Mouse (Mus musculus) neural tube, embryonic 14.5 days (tissue): ENCODE data around the gene Fzr1. TPM values are rescaled to one million over a fixed set of nuclear protein-coding genes. Genes with fewer than 3 reads are reported as not detected.

Source experiments
- ATAC-seq: fragments of 200-750 bp; cut with Nextera tagmentation; 2 replicates; pipeline ENCODE4 v1.8.0; 2017; ENCODE audit warnings: low read depth, mild to moderate bottlenecking, moderate TSS enrichment, moderate library complexity
- H3K27ac ChIP-seq: fragments of 300-500 bp; sonication (generic); 2 replicates; pipeline ENCODE4 v1.5.1; 2014; ENCODE audit warnings: low read depth, mild to moderate bottlenecking, control low read depth, low read length, moderate library complexity, mixed read lengths
- H3K27me3 ChIP-seq: fragments of 300-500 bp; sonication (generic); 2 replicates; pipeline ENCODE4 v1.6.1; 2014; ENCODE audit warnings: low read length; ENCODE audit not compliant: control insufficient read depth, insufficient read depth
- H3K36me3 ChIP-seq: fragments of 300-500 bp; sonication (generic); 2 replicates; pipeline ENCODE4 v1.6.1; 2014; ENCODE audit warnings: low read length, mixed read lengths; ENCODE audit not compliant: control insufficient read depth, insufficient read depth
- H3K4me1 ChIP-seq: fragments of 300-500 bp; sonication (generic); 2 replicates; pipeline ENCODE4 v1.6.1; 2014; ENCODE audit warnings: low read length; ENCODE audit not compliant: control insufficient read depth, insufficient read depth
- H3K4me2 ChIP-seq: fragments of 300-500 bp; sonication (generic); 2 replicates; pipeline ENCODE4 v1.6.1; 2014; ENCODE audit warnings: mild to moderate bottlenecking, low read depth, low read length, control low read depth
- H3K4me3 ChIP-seq: fragments of 300-500 bp; sonication (generic); 2 replicates; pipeline ENCODE4 v1.5.1; 2014; ENCODE audit warnings: low read depth, low read length, control low read depth, mixed read lengths
- H3K9ac ChIP-seq: fragments of 300-500 bp; sonication (generic); replicated peaks from 2 replicates; pipeline ENCODE4 v1.6.1; 2014; ENCODE audit warnings: low read depth, mild to moderate bottlenecking, control low read depth, low read length, mixed read lengths
- H3K9me3 ChIP-seq: fragments of 300-500 bp; sonication (generic); 2 replicates; pipeline ENCODE4 v1.6.1; 2016; ENCODE audit warnings: low read length; ENCODE audit not compliant: control insufficient read depth
- WGBS: fragments of 180-500 bp; shearing (Covaris S2); extraction: QIAGEN DNeasy Blood & Tissue Kit; methylation state at CpG from one replicate; pipeline ENCODE4 v1.1.7; 2014; 5-methylcytosine and 5-hydroxymethylcytosine counted together
- polyA plus RNA-seq: library from polyadenylated mRNA; unstranded; fragments of >200 nt; fragmentation: Nextera tagmentation; extraction: Ambion mirVana; gene quantifications from 2 replicates; pipeline ENCODE4 v1.2.1, GENCODE M21; 2014

The Fzr1 gene
- polyA plus RNA-seq, 1 experiment from 2014 or later: 125 TPM

DNA sequence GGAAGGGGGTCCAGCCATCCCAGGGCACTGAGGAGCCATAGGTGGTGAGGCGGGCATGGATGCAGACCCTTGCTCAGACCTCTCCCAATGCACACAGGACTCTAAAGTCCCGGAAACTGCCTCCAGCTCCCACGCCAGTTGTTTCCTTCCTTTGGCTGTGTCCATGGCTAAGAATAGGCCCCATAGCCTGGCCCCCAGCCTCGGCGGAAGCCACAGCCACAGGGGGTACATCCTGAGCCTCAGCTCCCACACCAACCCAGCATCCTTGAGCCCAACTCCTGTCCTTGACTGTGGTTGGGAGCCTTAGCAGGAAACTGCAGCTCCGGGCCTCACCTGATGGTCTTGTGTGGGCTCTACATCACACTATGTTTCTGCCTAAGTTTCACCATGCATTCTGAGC is 51.5 kb downstream of the Fzr1 start:
- WGBS: 79% methylated on average over 6 of the region's 6 CpGs
- no peaks in the 10 kb centered on the region for H3K27me3 ChIP-seq
- peaks cover 44% of the 10 kb centered on the region for H3K36me3 ChIP-seq
- H3K9ac ChIP-seq: no peak overlapping the region
- no peak overlapping the region for H3K4me3 ChIP-seq
- no peaks in the 10 kb centered on the region for H3K9me3 ChIP-seq
- ATAC-seq: no peak
- H3K27ac ChIP-seq: no peak overlapping the region
- no peak overlapping the region for H3K4me2 ChIP-seq
- peaks cover 3% of the 10 kb centered on the region for H3K4me1 ChIP-seq

DNA sequence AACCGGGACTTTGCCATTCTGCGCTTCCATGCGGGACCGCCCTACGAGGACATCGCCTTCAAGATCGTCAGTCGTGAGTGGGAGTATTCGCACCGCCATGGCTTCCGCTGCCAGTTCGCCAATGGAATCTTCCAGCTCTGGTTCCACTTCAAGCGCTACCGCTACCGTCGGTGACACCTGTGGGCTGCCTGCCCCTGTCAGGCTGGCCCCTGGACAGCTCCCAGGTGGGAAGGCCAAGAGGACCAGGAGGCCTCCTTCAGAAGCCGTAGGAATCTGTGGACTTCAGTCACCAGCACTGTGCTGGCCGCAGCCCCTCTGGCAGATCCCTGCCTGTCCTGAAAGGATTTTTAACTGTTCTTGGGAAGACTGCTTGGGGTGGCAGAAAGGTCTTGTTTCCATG is 52.5 kb downstream of the Fzr1 start:
- 96% methylated on average over 18 of the region's 18 CpGs for WGBS
- H3K4me2 ChIP-seq: no peak overlapping the region

DNA sequence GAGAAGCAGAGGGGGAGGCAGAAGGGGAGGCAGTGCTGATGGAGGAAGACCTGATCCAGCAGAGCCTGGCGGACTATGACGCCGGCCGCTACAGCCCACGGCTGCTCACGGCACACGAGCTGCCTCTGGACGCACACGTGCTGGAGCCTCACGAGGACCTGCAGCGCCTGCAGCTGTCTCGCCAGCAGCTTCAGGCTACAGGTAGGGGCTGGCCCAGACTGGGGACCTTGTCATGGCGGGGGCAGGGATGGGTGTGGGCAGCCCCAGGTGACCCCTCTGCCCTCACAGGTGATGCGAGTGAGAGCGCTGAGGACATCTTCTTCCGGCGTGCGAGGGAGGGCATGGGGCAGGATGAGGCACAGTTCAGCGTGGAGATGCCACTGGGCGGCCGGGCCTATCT is 53.1 kb downstream of the Fzr1 start:
- peaks cover 6% of the 10 kb centered on the region for H3K4me1 ChIP-seq
- peaks cover 44% of the 10 kb centered on the region for H3K36me3 ChIP-seq
- H3K4me3 ChIP-seq: no peak overlapping the region
- no peak overlapping the region for H3K27ac ChIP-seq
- 91% methylated on average over 21 of the region's 21 CpGs for WGBS
- H3K27me3 ChIP-seq: 0 out of 2 replicates have a peak, but pooled peaks cover 2% of the 10 kb centered on the region
- no peak overlapping the region for H3K9ac ChIP-seq
- ATAC-seq: no peak
- H3K9me3 ChIP-seq: no peaks in the 10 kb centered on the region
- H3K4me2 ChIP-seq: no peak overlapping the region

More for the DNA sequence above, 52.5 kb downstream of the Fzr1 start:
- H3K4me3 ChIP-seq: no peak overlapping the region
- peaks cover 44% of the 10 kb centered on the region for H3K36me3 ChIP-seq
- no peaks in the 10 kb centered on the region for H3K9me3 ChIP-seq
- no peak for ATAC-seq
- no peak overlapping the region for H3K27ac ChIP-seq
- H3K27me3 ChIP-seq: 0 out of 2 replicates have a peak, but pooled peaks cover 2% of the 10 kb centered on the region
- H3K4me1 ChIP-seq: peaks cover 6% of the 10 kb centered on the region
- H3K9ac ChIP-seq: no peak overlapping the region

DNA sequence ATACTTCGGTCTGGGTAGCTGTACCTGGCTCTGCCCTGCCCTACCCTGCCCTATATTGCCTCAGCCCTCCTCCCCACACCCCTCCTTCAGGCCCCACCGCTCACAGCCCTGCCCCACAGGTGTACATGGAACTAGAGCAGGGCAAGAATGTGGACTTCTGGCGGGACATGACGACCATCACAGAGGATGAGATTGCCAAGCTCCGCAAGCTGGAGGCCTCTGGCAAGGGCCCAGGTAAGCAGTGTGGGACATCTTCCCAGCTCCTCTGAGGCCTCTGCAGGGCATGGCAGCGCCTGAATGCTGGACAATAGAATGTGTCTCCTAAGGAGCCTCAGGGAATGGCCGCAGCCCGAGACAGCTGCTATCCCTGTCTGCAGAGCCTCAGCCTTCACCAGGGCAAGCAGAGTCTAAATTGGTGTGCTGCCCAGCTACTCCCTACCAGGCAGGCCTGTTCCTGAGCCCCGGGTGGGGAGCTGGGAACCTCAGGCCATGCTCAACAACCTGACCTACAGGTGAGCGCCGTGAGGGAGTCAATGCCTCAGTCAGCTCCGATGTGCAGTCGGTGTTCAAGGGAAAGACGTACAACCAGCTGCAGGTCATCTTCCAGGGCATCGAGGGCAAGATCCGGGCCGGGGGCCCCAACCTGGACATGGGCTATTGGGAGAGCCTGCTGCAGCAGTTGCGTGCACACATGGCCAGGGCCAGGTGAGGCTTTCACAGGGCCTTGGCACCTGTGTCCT is 54.4 kb downstream of the Fzr1 start:
- ATAC-seq: no peak
- Histone ChIP-seq H3K9me3 (no peaks in the 10 kb centered on the region), H3K27me3 (0 out of 2 replicates have a peak, but pooled peaks cover 2% of the 10 kb centered on the region), H3K36me3 (peaks cover 44% of the 10 kb centered on the region), H3K9ac (0 out of 2 replicates have a peak overlapping the region, but pooled peaks have one; percentile 11), H3K4me2 (no peak overlapping the region), H3K27ac (no peak overlapping the region), H3K4me1 (peaks cover 16% of the 10 kb centered on the region), H3K4me3 (no peak overlapping the region)
- WGBS: 96% methylated on average over 18 of the region's 18 CpGs

DNA sequence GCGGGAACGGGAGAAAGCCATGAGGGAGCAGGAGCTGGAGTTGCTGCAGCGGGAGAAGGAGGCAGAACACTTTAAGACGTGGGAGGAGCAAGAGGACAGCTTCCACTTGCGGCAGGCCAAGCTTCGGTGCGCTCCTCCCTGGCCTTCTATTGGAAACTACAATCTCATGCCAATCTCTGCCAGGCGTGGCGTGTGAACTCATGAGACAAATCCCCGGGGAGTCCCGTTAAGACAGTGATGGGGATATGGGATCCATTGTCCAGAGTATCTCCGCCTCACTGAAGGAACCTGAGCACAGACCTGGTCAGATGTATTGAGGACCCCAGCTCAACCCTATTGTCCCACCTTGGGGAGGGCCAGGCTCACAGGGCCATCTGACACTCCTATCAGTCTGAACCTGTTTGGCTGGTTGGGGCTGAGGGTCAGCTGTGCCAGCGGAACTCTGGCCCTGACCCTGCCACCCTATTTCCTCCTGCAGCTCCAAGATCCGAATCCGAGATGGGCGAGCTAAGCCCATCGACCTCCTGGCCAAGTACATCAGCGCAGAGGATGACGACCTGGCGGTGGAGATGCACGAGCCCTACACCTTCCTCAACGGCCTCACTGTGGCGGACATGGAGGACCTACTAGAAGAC is 55.1 kb downstream of the Fzr1 start:
- H3K27ac ChIP-seq: no peak overlapping the region
- H3K36me3 ChIP-seq: peaks cover 50% of the 10 kb centered on the region
- 0 out of 2 replicates have a peak, but pooled peaks cover 2% of the 10 kb centered on the region for H3K27me3 ChIP-seq
- 0 out of 2 replicates have a peak overlapping the region, but pooled peaks have one; percentile 11 for H3K9ac ChIP-seq
- no peak overlapping the region for H3K4me3 ChIP-seq
- no peak for ATAC-seq
- no peak overlapping the region for H3K4me2 ChIP-seq
- H3K4me1 ChIP-seq: peaks cover 19% of the 10 kb centered on the region
- WGBS: 95% methylated on average over 23 of the region's 23 CpGs
- no peaks in the 10 kb centered on the region for H3K9me3 ChIP-seq

DNA sequence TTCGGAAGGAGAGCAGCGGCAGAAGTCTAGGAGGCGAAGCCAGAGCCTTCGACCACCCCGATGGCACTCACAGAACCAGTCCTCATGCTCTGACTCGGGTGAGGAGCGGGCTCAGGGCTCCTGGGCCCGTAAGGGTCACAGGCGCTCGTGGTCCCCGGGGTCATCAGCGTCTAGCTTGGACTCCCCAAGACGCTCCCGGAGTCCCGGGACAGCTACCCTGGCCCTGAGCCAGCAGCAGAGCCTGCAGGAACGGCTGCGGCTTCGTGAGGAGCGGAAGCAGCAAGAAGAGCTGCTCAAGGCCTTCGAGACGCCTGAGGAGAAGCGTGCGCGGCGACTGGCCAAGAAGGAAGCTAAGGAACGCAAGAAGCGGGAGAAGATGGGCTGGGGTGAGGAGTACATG is 55.9 kb downstream of the Fzr1 start:
- 98% methylated on average over 27 of the region's 27 CpGs for WGBS
- no peak for ATAC-seq
- Histone ChIP-seq H3K27me3 (0 out of 2 replicates have a peak, but pooled peaks cover 2% of the 10 kb centered on the region), H3K9ac (no peak overlapping the region), H3K9me3 (no peaks in the 10 kb centered on the region), H3K4me3 (no peak overlapping the region), H3K27ac (no peak overlapping the region), H3K36me3 (peaks cover 56% of the 10 kb centered on the region), H3K4me1 (peaks cover 19% of the 10 kb centered on the region), H3K4me2 (no peak overlapping the region)

DNA sequence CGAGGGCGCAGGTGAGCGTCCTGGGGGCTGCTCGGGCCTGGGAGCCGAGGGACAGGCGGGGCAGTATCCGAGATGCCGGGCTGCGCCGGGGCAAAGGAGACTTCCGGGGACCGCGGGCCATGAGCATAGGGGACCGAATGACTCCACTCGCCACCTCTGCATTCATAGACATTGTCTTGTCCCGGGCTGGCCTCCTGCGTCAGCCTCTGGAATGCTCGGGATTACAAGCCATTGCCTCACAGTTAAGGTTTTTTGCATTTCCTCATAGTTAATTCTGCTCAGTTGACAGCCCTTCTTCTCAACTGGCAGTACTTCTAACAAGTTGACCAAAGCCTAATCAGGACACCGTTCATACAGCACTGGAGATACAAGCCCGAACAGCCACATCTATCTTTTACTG is 56.9 kb downstream of the Fzr1 start:
- Histone ChIP-seq H3K27ac (peak overlapping the region; percentile 92), H3K4me3 (peak overlapping the region; percentile 84), H3K4me2 (peak overlapping the region; percentile 80), H3K9ac (peak overlapping the region; percentile 76), H3K27me3 (0 out of 2 replicates have a peak, but pooled peaks cover 2% of the 10 kb centered on the region), H3K36me3 (peaks cover 49% of the 10 kb centered on the region), H3K9me3 (no peaks in the 10 kb centered on the region), H3K4me1 (peaks cover 19% of the 10 kb centered on the region)
- peak; percentile 2 for ATAC-seq
- 3% methylated on average over 17 of the region's 20 CpGs for WGBS

DNA sequence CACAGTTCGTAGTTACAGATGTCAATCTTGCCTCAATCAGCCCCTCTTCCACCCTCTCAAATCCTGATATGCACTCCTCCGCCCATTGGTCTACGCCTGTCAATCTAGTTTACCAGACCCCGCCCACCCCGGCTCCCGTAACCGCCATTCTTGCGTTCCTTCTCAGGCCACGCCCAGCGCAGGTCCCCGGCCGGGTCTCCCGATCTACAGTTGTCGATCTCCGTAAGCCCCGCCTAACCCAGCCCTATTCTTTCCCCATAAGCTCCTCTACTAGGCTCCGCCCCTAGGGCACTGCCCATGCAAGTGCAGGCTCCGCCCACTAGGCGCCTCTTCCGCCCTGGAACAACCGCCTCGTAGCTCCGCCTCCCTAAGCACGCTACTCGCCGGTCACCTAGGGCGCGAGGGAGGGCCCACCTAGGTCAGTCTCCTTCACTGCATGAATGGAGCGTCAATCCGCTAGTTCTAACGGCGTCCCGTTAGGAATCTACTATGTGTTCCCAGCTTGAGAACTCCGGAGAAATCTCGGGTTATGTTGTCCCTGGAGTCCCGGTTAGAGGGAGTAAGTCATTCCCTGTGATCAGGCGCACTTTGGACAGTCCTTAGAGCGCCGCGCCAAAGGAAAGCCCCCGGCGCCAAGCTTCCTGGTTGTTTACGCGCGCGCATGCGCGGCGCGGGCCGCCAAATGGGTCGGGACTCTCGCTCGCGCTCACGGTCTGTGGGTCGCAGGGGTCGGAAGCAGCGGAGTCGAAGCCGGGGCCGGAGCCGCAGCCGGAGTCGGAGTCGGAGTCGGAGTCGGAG is 57.6 kb downstream of the Fzr1 start, which contains the start of gene Cactin:
Gene Cactin (plus strand): TSS at position 554 of the 798 bp plus-strand sequence.
- WGBS: under 1% methylated on average over 68 of the region's 68 CpGs
- Histone ChIP-seq H3K36me3 (peaks cover 47% of the 10 kb centered on the region), H3K9ac (peak within 1 kb of the TSS; percentile 76), H3K4me1 (peaks cover 19% of the 10 kb centered on the region), H3K9me3 (no peaks in the 10 kb centered on the region), H3K4me3 (peak within 1 kb of the TSS; percentile 84), H3K27me3 (0 out of 2 replicates have a peak, but pooled peaks cover 2% of the 10 kb centered on the region), H3K27ac (peak within 1 kb of the TSS; percentile 92), H3K4me2 (peak within 1 kb of the TSS; percentile 80)
- ATAC-seq: peak; percentile 92
